Mouse (Mus musculus): ENCODE data around the gene Cacna2d3.

The Cacna2d3 gene

GRCm38 (mm10) chr14:29015896-29016295, 705.8 kb downstream of the Cacna2d3 start:
- no peak for DNase-seq (ENCODE audit: low read depth, low spot score)

DNA sequence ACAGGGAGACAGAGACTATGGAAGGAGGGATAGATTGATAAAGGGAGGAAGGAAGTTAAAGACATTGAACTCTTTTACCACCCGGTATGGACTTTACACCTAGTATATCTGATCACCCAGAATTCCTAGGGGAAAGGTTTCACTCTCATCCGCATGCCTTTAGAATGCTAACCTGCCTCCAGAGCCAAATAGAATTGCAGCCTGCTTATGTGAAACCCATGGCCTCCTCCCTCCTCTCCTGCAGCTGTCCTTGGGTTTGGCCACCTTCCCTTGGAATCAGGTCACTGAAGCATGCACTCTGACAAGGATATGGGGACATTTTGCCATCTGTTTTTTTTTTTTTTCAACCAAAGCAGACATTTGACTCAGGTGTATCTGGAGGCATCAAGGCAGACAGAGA, 707.0 kb downstream of the Cacna2d3 start:
- no peak for DNase-seq (ENCODE audit: low read depth, low spot score)

DNA sequence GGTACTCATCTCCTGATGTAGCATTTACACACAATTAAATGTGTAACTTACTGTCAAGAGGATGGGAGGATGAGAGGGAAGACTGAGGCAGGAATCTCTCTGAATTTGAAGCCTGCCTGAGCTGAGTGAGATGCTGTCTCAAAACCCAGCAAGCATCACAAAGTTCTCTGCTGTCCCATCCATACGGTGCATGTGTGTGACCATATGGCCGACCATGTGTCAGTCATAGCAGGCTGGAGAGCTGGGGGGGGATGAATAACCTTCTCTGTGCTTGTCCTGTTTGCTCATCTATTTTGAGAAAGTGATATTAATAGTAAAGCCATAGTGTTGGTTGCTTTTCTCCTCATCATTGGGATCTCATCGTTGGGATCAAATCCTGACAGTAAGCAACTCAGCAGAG, 708.5 kb downstream of the Cacna2d3 start:
- DNase-seq (ENCODE audit: low read depth, low spot score) = no peak

DNA sequence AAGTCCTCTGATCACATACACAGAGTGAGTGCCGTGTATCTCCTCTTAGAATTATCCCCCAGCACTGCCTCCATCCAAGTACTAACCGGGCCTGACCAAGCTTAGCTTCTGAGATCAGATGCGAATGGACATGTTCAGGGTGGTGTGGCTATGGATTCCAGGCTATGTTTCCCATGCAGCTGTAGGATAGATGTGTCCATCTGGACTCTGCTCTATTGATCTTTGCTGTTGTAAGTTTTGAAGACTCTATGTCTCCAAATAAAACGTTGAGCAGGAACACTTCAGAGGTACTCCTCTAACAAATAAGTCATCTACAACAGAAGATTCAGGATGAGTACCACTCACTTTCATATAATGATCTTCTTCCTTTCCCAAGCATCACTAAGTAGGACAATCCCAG, 712.0 kb downstream of the Cacna2d3 start:
- no peak for DNase-seq (ENCODE audit: low read depth, low spot score)

DNA sequence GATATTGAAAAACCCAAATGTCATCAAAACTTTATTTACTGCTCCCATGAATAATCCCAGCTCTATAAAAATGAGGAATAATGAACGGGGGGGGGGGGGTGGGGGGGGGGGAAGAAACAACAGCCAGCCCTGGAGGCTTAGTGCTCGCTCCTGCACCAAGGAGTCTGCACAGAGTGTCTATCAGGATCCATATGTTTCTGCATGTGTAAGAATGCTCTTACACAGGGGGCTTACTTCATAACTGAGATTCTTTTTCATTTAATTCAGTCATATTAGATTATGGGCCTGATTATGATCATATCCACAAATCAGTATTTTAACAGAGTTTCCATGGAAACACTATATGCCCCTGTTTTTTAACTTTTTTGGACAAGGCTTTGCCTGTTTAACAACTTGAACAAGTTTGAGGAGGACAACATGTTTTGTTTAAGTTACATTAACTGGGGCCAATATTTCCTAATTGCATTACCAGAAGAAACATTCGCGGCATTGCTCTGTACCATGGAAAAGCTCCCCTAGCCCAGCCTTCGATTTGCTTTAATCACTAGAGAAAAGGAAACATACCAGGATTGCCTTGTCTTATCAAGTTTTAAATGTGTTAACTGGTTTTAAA, 716.3 kb downstream of the Cacna2d3 start:
- no peak for DNase-seq (ENCODE audit: low read depth, low spot score)

GRCm38 (mm10) chr14:28996569-28996968, 725.1 kb downstream of the Cacna2d3 start:
- no peak for DNase-seq (ENCODE audit: low read depth, low spot score)

DNA sequence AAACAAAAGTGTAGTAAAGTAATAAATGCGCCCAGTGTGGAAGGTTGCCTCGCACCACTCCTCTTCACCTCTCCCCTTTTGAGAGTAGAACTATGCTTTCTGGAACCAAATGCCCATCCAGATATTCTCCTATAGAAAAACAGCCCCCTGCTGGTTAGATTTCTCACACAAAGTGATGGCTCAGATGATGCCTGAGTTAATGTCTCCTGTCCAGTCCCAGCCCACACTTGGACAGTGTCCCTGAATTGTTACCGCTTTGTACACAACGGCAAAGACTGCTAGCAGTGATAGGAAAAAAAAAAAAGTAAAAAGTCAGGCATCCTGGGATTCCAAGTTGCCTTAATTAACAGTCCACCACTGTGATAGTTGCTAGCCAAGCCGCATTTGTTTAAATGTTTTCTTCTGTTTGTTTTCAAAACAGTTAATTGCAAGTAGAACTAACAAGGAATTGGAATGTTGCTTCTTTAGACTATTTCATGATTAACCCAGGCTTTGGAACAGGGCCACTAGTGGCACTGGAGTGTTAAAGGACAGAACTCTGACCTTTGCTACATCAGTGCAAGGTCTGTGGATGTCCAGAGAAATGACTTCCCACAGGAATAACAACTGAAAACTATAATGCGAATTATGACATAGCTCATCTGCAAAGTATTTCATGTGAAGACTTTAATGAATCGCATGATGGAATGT, 733.3 kb downstream of the Cacna2d3 start:
- DNase-seq (ENCODE audit: low read depth, low spot score) = no peak

GRCm38 (mm10) chr14:28984276-28984675, 737.4 kb downstream of the Cacna2d3 start:
- DNase-seq (ENCODE audit: low read depth, low spot score) = no peak

DNA sequence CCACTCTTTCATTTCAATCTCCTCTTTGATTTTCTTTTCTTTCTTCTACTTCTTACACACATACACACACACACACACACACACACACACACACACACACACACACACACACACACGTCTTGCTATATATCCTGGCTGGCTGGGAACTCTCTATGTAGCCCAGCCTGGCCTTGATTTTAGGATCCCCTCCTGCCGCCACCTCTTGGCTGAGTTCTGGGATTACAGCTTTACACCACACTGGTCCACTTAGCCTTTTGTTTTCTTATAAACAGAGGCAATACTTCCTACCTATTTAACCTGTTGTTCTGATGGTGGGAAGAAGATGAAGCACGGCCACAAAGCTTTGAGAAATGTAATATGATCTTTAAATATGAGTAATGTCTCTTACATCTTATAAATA, 741.2 kb downstream of the Cacna2d3 start:
- DNase-seq (ENCODE audit: low read depth, low spot score) = no peak

DNA sequence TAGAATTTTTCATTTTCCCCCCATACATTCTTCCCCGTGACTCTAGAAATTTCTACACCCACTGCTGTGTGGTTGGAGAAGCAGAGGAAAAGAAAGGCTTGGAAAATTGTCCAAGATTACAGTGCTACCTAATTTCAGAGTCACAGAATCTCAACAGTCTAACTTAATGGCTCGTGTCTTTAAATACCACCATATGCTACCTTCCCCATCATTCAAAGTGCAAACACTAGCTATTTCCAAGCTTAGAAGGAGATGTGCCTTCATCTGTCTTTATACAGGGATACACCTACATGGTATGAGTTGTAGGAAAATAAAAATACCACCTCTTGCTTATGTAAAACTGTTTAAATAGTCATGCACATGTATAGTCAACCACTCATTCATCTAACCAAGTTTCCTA, 742.4 kb downstream of the Cacna2d3 start:
- no peak for DNase-seq (ENCODE audit: low read depth, low spot score)

DNA sequence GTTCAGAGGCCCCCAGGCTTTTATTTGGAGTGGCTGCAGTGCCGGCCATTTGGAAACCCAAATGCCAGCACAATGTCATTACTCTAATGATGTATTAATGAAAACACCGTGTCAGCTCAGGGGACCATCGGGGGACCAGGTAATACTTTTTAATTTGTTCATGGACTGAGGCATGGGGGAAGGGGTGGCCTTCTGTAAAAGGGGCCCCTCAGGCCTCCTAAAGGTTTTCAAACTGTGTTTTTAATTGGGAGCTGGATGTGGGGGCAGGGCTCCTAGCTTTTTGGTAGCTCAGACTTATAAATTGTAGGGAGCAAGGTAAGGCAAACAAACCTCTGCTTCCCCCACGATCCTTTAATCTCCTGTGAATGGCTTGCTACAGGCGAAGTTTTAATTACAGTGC, 749.0 kb downstream of the Cacna2d3 start:
- no peak for DNase-seq (ENCODE audit: low read depth, low spot score)

DNA sequence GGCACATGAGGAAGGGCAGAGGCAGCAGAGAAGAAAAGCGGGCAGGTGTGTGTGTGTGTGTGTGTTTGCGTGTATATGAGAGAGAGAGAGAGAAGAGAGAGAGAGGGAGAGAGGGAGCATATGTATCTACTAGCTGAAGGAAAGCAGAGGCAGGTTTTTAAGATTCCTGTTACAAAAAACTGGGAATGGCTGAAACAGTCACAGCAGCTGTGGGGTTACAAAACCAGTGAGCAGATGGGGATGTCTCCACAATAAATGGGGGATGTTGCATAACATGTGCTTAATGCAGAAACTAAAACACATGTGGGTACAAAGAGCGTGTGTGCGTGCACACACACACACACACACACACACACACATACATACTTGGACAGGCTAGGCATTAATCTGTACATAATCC, 752.4 kb downstream of the Cacna2d3 start:
- no peak for DNase-seq (ENCODE audit: low read depth, low spot score)

DNA sequence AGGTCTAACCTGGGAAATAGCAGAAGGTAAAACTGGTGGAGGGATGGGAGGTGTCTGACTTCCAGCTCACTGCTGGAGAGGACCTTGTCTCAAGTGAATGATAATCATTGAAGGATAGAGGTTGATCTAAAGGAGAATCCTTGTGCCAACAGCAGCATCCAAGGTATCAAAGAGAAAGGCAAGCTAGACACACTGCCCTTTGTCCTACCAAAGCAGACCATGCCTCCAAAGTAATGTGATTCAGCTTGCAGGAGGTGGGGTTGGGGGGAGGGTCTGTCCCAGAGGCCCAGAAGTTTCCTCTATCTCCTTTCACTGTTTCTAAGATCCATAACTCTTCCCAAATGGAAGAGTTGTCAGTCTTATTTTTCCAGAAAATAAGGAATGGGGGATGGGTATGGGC, 754.8 kb downstream of the Cacna2d3 start:
- DNase-seq (ENCODE audit: low read depth, low spot score) = no peak

- no peak for DNase-seq (ENCODE audit: low read depth, low spot score)
Measured at GRCm38 (mm10) chr14:28961379-28961778, 760.3 kb downstream of the Cacna2d3 start.

DNA sequence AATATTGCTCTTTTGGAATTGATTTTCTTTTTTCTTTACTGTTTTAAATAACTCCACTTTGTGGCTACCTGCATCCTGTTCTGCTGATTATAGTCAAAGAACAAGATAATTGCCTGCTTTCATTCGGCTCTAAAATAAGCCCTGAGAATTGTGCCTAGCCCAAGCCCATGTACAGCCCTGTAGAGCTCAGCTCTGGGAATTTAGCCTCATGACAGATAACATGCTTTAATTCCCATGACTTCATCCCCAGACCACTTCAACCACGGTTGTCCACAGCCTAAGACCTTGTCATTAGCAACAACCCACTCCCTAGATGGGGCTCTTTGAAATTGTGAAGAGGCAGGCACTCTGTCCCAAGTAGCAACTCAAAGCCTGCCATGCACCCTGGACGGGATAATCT, 762.6 kb downstream of the Cacna2d3 start:
- no peak for DNase-seq (ENCODE audit: low read depth, low spot score)

DNA sequence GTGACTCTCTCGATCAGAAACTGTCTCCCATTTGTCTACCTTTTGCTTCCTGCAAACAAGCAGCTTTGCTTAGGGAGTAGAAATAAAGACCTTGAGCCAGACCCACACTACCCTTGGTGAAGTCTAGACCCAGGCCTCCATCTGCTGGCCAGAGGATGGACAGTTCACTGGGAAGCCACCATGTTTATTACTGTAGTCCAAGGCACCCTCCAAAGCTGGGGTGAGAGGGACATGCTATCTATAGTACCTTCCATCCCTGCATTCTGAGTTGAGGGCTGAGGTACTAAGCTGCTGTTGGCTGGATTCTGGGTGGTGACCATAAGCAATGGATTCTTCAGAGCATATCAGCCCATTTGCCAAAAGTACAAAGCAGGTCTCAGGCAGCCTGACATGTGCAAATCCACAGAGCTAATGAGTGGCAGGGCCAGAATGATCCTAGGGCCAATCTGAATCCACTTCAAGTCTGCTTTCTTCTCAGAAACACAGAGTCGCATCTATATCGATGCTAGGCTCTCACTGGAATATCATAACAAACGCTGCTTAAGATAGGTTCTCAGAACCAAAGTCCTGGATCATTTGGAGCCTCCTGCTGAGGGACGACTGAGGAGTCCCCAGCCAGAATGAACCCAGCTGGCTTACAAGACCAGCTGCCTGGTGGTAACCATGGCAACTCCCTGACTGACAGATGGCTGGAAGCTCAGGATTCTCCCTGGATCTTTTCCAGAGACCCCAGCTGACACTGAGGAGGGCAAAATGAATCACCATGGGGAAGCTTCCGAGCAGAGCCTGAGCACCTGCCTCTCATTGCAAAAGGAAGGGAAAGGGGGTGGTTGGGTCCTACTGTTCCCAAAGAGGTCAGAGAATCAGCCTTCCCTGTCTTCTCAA, 763.3 kb downstream of the Cacna2d3 start:
- DNase-seq (ENCODE audit: low read depth, low spot score) = peak; percentile 43

DNA sequence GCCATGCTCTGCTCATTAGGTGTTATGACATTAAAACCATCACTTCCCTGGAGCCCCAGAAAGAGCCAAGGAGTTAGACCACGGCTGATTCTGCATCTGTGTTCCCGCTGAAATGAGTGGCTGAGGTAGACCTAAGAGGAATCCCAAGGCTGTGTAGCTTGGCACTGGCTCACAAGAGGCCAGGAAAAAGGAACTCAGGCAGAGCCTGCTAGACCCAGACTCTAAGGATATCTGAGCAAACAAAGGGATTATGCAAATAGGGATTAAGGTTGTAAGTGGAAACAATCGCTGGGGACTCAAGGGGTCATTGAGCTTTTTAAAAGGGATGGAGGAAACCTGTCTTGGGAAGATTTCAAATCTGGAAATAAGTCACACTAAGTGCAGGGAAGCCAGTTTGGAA, 766.5 kb downstream of the Cacna2d3 start:
- DNase-seq (ENCODE audit: low read depth, low spot score) = no peak

DNA sequence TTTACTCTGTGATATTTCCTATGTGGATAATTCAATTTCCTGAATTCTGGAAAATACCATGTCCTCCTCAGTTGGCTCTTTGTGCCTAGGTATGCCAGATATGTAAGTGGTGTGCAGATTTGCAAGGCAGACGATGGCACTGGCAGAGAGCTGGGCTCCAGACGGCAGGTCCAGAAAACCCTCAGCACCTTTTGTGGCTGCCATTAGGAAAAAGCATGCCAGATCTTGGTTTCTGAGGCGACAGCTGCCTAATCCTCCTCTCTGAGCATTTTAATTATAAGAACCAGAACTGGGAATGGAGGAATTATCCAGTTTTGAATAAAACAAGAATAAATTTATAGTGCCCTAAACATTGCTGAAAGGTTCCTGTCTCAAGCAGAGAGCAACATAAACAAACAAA, 767.1 kb downstream of the Cacna2d3 start:
- no peak for DNase-seq (ENCODE audit: low read depth, low spot score)

- no peak for DNase-seq (ENCODE audit: low read depth, low spot score)
Measured at GRCm38 (mm10) chr14:28954086-28954485, 767.6 kb downstream of the Cacna2d3 start.

DNA sequence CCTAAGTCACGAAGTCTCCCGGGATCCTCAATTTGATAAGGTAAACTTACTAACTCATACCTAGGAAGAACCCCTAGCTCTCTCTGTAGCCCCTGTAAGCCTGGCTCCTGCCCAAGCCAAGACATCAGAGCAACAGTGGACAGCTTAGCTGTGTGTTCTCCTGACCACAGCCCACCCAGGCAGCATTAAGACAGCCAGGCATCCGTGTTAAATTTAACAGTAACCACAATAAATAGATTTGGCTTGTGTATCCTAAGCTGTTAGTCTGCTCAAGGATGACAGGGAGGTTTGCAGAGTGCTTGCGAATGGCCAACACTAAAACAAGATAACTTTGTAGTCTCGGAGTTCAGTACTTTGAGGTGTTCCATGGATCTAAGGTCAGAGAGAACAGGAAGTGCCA, 768.3 kb downstream of the Cacna2d3 start:
- DNase-seq (ENCODE audit: low read depth, low spot score) = no peak

DNA sequence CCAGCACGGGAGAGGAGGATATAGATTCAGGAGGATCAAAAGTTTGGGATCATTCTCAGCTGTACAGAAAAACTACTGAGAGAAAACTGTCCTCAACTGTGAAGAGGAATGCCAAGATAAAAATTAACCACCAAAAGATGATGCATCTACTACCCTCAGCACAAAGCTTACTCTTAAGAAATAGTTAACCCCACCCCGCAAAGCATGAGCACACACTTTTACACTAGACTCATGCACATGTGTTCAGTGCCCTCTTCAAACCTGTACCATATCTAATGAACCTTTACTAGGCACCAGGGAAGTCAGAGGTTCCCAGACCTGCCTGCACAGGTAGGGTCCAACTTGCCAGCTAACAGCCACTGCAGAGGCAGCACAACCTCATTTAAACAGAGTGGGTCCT, 771.2 kb downstream of the Cacna2d3 start:
- DNase-seq (ENCODE audit: low read depth, low spot score) = no peak

GRCm38 (mm10) chr14:28949785-28950184, 771.9 kb downstream of the Cacna2d3 start:
- DNase-seq (ENCODE audit: low read depth, low spot score) = no peak
